Mouse (Mus musculus) erythroblast, embryonic 14.5 days (primary cell): ENCODE results near the gene Plcb4.

ENCODE experiments used
- GATA1 ChIP-seq: IDR thresholded peaks from 2 replicates; pipeline ENCODE4 v1.6.1; 2012; ENCODE audit warnings: low read length, inconsistent platforms, mixed read lengths
- TAL1 ChIP-seq: IDR thresholded peaks from 3 replicates; pipeline ENCODE4 v1.6.1; 2012; ENCODE audit warnings: low read length, inconsistent platforms, mixed read lengths

DNA sequence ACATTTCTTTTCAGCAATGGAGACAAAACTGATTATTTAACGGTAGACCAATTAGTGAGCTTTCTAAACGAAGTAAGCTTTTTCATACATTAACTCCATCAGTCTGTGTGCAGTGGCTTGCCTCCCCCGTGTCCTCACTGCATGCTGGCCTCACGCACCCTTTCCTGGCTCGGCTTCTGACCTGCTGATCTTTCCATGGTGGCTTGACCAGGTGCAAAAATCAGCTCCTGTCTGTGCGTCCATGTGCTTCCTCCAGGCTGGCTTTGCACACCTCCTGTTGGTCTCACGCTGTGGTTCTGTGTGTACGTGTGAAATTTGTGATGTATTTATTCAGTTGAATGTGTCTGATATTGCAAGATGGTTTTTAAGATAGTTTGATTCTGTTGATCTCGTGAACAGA is 281.1 kb downstream of the Plcb4 start:
- TF ChIP-seq GATA1 (no peak), TAL1 (no peak)
